Mouse (Mus musculus) heart, postnatal 0 days (tissue): ENCODE measurements around the gene Pafah1b3.

Experiments used
- CTCF ChIP-seq: IDR thresholded peaks from 2 replicates; pipeline ENCODE4 v1.5.1; 2016; ENCODE audit warnings: antibody characterized with exemption, control low read depth, low read depth
- EP300 ChIP-seq: IDR thresholded peaks from 2 replicates; pipeline ENCODE4 v1.6.1; 2016; ENCODE audit warnings: antibody characterized with exemption, low read depth

GRCm38 (mm10) chr7:25277998-25278340 lies 19.8 kb downstream of the Pafah1b3 start:
- no peak for TF ChIP-seq CTCF
- no peak for TF ChIP-seq EP300
